Mouse (Mus musculus): ENCODE data around the gene Gca.

Gca gene

DNA sequence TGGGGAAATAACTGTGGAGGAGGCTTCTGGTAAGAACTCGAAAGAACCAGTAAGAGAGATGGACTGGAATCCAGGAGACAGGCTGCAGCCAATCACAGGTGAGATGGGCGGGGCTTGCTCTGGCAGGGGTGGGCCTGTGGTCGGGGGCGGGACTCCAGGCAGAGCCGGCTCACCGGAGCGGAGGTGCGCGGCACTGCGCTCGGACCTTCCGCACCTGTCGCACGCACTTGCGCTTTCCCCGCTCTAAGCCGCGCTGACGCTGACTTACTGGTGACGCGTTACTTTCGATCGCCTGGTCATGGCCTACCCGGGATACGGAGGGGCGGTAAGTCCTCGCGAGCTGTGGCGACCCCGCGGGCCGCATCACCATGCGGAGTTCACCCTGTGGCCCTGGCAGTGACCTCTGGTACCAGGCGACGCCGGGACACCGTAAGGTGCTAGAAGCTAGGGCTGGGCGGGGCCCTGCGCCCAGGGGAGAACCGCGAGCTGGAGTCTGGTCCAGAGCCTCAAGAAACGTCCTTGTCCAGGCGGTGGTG, at the start of gene Gca:
TSS of gene Gca (plus strand) at position 151 of the 536 bp plus-strand sequence.
- DNase-seq = peak; percentile 54 to 70

DNA sequence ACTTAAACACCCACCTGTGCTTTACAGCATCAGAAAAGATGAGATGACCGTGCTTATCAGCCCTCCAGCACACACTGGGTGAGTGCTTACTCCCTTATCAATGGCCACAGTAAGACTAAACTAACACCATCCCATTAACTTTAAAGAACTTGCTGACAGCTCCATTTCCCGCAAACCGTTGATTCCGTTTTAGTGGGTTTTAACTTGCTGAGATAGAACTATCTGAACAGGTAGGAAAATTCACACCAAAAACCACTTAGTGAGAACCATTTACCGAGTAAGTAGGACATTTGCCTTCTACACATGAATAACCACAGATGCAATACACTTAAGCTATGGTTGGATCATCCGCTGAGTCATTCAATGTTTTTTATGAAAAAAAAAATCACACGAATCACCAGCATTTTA, 45.1 kb upstream of the Gca start:
- DNase-seq = no peak

DNA sequence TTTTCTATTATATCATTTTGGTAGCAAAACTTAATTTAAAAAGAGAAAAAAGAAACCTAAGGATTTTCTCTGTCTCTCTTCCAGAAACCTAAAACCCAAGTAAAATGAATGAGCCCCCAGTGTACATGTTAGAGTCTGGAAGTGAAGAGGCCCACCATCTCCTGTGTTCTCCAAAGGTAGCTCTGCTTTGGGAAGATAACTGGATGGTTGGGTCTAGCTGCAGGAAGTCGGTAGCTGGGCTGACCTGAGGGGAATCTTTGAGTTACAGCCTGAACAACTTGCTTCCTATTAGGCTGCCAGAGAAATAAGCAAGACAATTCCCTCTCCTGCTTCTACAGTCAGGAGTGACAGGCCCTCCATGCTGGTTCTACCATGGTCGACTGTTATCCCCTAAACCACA, 44.4 kb upstream of the Gca start:
- DNase-seq = no peak

DNA sequence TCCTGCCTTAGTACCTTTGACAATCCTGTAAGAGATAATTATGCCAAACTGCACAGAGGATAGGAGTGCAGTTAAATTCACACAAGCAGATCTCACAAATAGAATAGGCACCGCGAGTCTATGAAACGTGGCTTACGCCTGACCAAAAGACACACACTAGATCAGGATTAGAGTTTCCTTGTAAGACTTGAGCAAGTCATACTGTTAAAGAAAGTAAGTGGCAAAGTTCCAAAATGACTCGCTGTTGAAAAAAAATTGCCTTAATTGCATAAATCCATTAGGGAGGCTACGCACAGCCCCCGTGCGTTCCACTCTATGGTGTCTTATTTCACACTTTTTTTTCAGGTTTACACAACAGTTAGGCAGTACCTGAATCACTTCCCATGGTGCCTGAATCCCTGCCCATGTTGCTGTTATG, 41.1 kb upstream of the Gca start:
- no peak for DNase-seq

DNA sequence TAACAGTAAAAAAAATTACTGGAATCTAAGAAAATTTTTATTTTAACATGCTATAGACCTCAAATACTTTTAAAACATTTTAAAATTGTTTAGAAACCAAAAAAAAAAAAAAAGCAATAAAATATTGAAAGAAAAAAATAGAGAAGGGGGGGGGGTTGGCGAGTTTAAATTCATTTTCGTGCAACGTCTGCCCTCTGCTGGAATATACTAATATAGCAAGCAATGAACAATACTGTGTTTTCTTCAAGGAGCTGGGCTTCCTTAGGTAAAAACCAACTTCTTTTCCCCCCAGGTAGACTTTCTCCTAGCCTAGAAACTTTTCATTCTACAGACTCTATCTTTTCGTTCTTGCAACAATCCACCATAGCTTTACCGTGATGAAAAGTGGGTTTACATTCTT, 36.4 kb upstream of the Gca start:
- no peak for DNase-seq

DNA sequence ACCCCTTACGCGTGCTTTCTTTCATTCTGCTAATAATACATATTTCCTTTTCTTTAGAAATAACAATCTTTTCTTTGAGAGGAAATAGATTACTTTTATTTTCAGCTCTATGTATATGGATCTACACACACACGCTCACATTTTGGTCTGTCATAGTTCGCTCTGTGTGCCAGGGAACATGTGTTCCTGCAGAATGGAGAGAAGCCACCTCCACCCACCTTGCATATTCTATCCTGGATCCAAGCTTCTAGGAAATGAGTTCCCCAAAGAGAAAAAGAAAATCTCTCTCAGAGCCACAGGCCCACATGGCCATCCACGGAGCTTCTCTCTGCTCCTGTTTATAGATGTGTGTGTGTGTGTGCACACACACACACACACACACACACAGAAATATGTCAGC, 35.7 kb upstream of the Gca start:
- DNase-seq = no peak

DNA sequence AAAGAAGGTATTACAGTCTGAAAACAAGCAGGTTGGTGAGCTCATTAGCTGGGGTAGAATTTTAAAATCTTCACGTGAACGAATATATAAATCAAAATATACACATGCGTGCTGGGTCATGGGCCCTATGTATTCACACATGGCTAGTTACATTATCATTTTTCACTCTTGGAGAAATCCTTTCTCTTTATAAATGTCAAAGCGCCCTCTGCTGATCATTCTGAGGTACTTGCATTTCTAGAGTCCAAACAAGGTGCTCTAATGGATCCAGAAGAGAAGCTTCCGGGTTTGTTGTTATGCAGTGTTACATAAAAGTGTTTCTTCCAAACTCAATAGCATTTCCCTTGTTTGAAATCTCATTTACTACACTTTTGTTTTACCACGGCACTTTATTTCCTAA, 33.6 kb upstream of the Gca start:
- DNase-seq = no peak

DNA sequence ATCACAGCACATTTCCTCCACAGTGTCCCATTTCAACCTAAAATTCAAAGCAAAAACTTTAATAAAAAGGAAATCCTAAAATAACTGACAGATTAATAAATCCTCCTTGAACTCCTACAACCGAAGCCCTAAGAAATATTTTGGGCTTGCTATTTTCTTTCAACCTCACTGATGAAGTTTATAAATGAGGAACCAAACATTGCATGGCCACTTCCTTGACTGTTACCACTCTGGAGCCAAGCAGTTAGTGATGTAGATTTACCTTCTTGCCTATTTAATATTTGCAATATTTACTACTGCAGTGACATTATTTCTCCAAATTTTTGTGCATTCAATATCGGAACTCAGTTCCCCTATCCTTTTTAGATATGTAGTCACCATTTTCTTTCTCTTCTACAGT, 24.2 kb upstream of the Gca start:
- DNase-seq = no peak

DNA sequence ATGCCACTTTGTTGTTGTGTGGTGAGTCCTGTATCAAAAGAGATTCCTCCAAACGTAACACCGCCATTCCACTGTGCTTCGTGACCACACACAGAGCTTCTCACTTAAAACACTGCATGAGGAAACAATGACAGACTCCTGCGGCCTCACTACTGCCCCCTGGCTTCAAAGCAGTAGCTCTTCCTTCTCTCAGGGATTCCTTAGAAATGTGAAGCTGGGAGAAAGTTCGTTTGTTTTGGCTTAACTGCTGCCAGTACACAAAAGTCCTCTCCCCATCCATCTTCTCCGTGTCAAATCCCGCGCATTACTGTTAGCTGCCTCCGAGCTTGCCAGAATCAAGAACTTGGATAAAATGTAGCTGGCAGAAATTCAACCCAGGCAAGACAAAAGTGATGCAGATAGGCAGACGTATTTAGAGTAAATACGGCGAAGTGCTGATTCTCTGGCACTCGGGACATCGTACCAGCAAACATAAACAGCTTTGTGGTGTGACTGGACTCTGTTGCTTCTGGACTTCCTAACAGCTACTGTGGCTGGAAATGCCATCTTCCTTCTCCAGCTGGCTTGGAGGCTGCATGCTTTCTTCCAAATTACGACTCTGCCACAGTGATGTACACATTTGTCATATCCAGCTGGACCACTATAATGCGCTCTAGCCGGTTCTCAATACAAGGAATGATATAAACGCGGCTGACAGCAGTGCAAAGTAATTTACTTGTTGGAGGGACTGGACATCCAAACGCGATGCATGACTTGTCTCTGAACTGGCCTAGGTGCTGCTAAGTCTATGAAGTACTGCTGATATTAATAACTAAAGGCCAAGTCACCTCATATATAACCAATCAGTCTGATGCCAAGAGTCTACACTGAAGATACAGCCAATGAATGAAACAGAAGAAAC, 20.4 kb upstream of the Gca start:
- DNase-seq = peak; percentile 24 to 52

DNA sequence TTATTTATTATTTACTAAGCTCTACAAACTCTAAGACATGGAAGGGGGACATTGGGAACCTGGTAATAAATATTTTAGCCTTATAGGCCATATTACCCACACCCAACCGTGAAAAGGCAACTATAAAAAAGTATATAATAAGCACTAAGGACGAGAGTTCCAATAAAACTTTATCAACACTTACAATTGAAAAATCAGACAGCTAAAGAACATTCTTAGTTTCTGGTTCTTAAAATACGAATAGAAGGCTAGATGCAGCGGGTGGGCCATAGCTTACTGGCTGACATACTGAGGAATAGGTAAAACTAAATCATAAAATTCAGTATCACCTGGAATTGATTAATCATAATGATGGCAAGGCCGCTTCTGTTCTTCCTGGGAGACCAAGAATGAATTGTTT, 19.2 kb upstream of the Gca start:
- no peak for DNase-seq

DNA sequence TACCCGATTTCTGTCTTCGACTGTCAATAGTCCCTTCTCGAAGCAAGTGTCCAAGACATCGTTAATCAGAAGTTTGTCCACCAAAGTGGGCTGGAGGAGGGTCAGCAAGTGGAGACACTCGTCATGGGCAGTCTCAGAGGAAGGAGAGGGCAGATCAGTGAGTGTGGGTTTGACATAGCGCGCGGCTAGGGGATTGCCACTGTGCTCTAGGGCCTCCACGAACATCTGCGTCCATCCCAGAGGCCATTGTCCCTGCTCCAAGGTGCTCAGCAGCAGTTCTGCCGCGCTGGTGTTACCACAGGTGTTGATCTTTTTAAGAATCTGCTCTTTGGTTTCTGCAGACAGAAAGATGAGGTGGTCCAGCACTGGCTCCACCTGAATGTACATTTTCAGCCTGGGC, 18.6 kb upstream of the Gca start:
- peak; percentile 7 to 30 for DNase-seq

DNA sequence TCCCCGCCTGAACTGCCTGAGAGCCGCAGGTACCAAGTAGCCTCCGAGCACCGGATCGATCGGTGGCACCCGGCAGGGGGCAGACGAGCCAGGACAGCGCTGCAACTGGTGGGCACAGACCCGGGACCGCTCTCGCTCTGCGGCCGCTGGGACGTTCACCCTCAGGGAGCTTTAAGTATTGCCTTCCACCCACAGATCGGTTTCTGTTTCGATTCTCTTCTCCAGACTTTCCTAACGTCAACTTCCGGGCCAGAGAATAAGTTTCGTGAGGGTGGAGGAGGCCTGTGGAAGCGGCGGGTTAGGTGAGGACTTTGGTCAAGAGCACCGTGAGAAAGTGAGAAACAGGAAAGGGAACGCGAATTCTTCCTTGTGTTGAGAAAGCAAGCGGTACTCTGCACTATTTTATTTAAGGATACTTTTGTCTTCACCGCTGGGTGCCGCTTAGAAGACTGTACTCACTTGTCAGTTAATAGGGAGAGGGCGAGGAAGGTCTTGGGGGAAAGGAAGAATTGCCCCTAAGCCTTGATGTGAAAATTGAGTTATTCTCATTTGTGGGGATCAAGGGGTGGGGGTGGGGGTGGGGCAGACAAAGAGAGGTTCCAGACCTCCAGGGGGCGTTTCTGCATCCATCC, 18.0 kb upstream of the Gca start, which contains the start of gene Ifih1:
TSS of gene Ifih1 (minus strand) at position 242 of the 632 bp plus-strand sequence.
- DNase-seq = peak; percentile 58 to 76

DNA sequence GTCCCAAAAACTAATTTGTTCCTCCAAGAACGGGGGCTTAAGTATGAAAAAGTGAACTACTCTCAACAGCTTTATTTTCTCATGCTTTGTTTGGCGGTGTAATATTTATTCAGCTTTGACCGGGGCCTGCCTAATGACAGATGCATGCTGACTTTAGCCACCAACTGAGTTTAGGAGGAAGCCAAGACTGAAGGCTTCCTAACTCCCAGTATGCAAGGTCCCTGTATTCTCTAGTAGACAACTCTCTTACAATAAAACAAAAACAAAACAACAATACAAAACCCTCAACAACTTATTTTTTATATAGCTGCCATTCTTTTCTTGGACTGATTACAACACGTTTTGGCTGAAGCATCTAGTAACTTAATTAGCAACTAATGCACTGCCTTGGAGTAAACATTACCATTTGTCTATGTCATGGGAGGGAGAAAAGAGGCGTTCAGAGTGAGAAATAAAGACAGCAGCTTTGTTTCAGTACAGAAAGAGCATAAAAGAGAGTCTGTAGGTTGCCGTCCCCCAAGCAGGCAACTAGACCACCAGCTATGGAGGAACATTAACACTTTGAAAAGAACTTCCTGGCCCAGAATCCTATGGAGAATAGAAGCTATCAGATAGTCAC, 17.3 kb upstream of the Gca start:
- no peak for DNase-seq

DNA sequence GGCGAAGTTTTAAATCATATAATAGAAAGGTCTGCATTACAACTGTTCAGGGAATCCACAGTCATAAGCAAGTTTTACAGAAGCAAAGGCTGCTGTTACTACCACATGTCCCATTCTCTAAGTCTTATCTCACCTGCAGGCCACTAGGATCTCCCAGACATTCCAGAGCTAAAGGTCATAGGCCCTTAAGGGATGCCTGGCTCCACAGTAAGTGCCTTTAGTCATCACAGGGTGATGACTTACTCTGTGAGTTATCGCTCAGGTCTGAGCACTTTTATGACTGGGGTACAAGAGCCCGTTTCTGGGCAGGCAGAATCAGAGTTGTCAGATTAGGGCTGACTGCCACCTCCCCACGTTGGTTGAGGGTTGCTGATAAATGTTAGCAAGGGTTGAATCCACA, 12.2 kb upstream of the Gca start:
- no peak for DNase-seq

DNA sequence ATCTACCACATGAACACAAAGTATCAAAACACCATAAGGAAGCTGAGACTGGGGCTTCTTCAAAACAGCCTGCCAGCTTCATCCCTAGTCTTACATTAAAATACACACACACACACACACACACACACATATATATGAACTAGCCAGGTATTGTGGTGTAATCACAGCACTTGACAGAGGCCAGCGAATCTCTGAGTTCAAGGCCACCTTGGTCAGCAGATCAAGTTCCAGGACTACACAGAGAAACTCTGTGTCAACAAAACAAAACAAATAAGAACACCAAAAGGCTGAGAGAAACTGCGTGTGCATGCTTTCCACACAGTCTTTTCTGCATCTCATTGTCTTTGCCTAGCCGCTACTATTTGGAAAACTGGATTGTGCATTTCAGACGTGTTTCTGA, 11.6 kb upstream of the Gca start:
- DNase-seq = no peak

DNA sequence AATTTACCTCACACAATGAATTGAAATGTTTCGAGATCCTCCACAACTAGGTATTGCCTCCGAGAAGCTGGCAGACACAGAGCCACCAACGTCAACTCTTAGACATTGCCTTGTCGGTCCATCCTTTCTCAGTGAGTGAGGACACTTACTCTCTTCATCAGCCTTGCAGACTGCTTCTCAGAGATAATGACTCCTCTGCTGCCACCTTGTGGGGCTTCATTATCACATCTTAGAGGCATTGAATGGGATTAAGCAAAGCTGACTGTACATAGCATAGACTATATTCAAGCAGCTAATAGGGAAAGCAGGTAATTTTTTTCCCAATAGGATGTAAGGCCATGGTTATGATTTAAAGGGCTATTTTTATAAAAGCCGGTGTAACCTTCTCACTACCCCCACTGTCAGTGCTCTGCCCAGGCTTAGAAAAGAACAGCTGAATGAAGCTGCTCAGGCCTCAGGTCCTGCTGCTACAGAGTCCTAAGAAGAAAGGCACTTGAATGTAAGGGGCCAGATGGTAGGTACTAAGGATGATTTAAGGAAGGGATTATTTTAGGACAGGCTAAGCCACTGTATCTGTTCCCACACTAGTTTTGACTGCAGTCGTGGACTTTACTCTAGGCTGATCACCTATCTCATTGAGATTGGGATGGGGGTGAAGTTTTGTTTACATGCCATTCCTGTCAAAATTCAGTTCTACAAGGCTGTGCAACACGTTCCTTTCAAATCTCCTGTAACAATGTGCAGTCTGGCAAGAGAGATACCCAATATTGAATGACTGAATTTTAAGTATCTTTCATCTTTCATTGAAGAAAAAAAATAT, 9.4 kb upstream of the Gca start:
- DNase-seq = peak in 1 of 2 experiments; percentile 63

DNA sequence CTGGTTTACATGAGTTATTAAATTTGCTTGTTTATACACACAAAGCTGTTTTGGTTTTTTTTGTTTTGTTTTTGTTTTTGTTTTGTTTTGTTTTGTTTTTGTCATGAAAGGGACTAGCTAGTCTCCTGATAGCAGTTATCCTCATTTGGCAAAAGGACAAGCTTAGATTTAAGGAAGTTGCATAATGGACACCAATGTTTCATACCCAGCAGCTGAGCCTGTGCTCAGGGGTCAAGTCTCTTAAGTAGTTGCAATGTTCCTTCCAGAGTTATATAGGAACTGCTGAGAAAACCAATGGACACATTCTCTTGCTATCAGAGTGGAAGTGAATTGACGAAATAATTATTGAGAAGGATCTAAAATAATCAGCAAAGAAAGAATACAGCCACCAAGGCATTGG, 8.0 kb upstream of the Gca start:
- no peak for DNase-seq

DNA sequence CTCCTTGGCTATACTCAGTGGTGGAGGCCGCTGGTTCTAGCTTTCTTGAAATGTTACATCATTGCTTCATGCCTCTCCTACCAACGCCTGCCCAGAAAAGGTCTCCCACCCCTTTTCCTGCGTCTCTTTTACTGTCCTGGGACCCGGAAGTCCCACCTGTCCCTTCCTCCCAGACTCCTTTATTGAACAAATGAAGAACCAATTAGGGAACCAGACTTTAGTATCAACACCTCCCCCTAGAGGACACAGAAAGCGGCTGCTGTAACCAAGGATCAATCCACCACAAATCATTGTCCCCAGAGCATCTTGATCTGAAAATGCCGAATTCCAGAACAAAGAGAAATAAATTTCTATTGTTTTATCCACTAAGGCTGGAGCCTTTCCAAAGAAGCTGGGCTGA, 3.5 kb upstream of the Gca start:
- DNase-seq = no peak

DNA sequence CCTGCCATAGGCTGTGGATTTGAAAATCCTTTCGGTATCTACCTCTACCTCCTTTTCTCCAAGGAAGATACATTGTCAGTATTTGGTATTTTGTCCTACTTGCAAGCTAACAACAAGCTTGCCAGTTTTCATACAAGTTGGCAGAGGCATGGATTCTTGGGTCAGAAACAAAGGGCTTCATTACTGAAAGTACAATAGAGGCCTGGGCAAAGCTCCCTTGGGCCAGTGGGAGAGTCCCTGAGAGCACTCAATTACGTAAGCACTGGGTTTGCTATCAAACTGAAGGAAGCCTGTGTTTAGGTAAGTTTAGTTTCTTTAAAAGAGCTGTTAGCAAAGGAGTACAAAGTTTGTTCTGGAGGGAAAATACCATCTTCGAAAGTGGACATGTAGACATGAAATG, 1.5 kb upstream of the Gca start:
- no peak for DNase-seq

DNA sequence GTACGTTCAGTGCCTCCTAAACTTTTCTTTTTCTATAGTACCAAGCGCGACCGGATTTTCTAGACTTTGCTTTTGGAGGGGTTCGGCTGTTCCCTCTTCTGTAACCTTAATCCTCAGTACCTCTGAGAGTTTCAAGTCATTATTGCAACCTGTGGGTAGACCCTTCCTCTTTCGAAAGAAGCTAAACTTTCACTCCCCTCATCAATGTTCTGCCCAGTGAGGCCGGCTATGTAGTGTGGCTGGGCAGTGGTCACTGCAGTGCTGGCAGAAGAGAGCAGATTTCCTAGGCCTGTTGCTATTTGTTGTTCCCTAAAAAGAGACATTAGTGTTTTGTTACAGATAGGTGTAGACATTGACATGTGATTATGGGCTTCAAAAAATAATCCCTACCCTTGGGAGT, 754 bp downstream of the Gca start:
- no peak for DNase-seq

DNA sequence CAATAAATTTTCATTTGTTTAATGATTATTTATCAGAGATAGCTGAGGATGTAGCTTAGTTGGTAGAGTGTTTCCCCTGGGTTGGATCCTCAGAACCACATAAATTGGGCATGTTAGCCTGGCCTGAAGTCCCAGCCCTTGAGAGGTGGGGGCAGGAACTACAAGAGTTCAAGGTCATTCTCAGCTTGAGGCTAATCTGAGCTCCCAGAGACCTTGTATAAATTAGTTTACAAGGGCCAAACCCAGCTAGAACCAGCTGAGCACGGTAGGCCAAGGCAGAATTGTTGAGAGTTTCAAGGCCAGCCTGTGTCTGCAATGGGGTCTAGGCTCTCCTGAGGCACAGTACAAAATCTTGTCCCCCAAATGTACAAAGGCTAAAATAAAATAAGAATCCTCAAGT, 1.5 kb downstream of the Gca start:
- DNase-seq = no peak

DNA sequence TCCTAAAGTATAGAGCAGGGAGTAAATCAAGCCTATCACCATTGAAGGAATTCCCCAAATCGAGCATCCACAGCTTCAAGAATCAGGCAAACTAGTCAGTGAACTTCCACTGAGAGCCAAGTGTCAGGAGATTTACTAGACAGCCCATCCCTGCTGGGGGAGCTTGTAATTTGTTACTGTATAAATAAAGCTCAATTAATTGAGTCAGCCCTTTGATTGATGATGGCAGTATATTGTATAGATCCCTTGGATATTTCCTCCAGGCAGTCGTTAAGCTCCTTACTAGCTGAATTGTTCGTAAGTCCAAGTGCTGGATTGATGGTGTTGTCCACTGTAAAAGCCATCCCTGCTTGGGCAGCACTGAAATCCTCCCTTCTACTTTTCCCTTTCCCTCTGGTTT, 5.8 kb downstream of the Gca start:
- no peak for DNase-seq

DNA sequence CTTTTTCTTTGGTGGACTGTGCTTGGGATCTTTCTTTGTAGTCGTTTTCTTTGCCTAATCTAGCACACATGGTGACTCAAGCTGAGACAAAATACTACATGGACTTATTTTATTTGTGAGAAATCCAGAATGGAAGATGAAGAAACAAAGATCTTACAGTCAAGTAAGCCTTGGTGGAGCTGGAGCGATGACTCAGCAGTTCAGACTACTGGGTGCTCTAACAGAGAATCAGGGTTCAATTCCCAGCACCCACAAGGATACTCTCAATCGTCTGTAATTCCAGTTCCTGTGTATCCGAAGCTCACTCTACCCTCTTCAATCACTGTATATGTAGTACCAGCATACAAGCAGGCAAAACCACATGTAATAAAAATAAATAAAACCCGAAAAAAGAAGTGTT, 6.2 kb downstream of the Gca start:
- no peak for DNase-seq

Measured in spleen, adult 18-20 months (tissue).